Mouse (Mus musculus) kidney, adult 2 months (tissue): ENCODE measurements at regions not wholly inside any gene's neighbourhood (a gene's known extent, or its start where the extent isn't known, plus 50 kb on each side); places are given as distances from the start of the nearest gene placed in this dataset.

Experiments used
- DNase-seq: peaks from one replicate; pipeline ENCODE4 v3.0.0; 2021
- H3K27ac ChIP-seq: fragments of 200-500 bp; 2 replicates; pipeline ENCODE4 v1.5.1; 2012; ENCODE audit warnings: low read depth, low read length, control low read depth, inconsistent platforms; ENCODE audit not compliant: insufficient read depth
- H3K27me3 ChIP-seq: fragments of 200-500 bp; replicated peaks from 2 replicates; pipeline ENCODE4 v1.6.1; 2012; ENCODE audit warnings: mild to moderate bottlenecking, moderate library complexity, low read length, inconsistent platforms; ENCODE audit not compliant: control insufficient read depth, insufficient read depth
- H3K36me3 ChIP-seq: fragments of 200-500 bp; 2 replicates; pipeline ENCODE4 v1.6.1; 2012; ENCODE audit warnings: mild to moderate bottlenecking, moderate library complexity, low read length, inconsistent platforms; ENCODE audit not compliant: control insufficient read depth, insufficient read depth
- H3K4me1 ChIP-seq: fragments of 200-500 bp; 2 replicates; pipeline ENCODE4 v1.6.1; 2011; ENCODE audit warnings: low read length; ENCODE audit not compliant: control insufficient read depth, insufficient read depth
- H3K4me3 ChIP-seq: fragments of 200-500 bp; 2 replicates; pipeline ENCODE4 v1.5.1; 2011; ENCODE audit warnings: mild to moderate bottlenecking, low read depth, low read length, control low read depth; ENCODE audit not compliant: insufficient read depth
- CTCF ChIP-seq: fragments of 200-500 bp; conservative IDR thresholded peaks from 2 replicates; pipeline ENCODE4 v1.5.1; 2011; ENCODE audit warnings: low read depth, mild to moderate bottlenecking, control low read depth, low read length, moderate library complexity, mixed read lengths; ENCODE audit not compliant: insufficient read depth, insufficient read length
- POLR2A ChIP-seq: fragments of 200-500 bp; IDR thresholded peaks from one replicate; pipeline ENCODE4 v1.6.1; 2011; ENCODE audit warnings: low read depth, low read length, control low read depth
- WGBS: fragments of 180-500 bp; shearing (Covaris S2); methylation state at CpG from one replicate; pipeline ENCODE4 v1.1.7; 2018; 5-methylcytosine and 5-hydroxymethylcytosine counted together

DNA sequence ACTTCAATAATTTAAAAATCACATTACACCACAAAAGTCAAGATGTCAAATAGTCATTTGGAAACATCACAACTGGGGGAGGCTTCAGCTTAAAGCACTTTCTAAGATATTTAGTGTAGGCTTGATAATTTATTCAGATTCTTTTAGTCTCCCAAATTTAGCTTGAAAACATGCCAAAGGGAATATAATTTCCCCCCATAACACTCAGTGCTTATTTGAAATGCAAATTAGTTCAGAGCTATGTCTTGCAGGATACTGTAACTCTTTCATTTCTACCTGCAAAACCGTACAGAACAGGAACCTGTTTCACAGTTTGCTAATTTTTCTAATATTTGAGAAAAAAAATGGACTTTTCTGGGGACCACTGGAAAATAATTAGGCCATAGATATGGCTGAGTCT is 1566.8 kb upstream of the Sel1l start:
- WGBS, result 44% methylated on average over 1 of the region's 1 CpGs
- H3K27me3 ChIP-seq, result no peaks in the 10 kb centered on the region

DNA sequence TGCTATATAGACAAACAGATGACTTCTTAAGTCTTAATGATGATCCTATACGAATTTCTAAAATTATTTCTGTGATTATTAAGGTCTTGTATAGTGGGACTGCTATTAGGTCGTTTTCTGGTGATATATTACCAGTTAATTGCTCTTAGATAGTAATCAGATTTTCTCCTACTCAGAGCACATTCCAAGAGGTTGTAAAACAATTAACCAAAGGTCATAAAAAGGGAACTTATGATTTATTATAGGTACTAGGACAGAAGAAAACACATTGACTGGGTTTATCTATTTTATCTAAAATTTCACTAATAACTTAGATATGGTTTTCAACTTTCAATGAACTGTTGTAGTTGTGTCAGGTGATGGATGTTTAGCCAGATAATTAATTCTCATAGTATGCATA is 1536.6 kb upstream of the Sel1l start:
- no peak for DNase-seq
- Histone ChIP-seq H3K4me3 (no peak overlapping the region), H3K36me3 (no peaks in the 10 kb centered on the region), H3K27ac (no peak overlapping the region), H3K27me3 (no peaks in the 10 kb centered on the region), H3K4me1 (no peaks in the 10 kb centered on the region)
- WGBS, result 23% methylated on average over 2 of the region's 2 CpGs
- no peak for TF ChIP-seq POLR2A
- no peak for TF ChIP-seq CTCF

More for the DNA sequence above, 1566.8 kb upstream of the Sel1l start:
- Histone ChIP-seq H3K27ac (no peak overlapping the region), H3K36me3 (no peaks in the 10 kb centered on the region), H3K4me3 (no peak overlapping the region), H3K4me1 (no peaks in the 10 kb centered on the region)
- no peak for DNase-seq
- TF ChIP-seq POLR2A (no peak), CTCF (no peak)

DNA sequence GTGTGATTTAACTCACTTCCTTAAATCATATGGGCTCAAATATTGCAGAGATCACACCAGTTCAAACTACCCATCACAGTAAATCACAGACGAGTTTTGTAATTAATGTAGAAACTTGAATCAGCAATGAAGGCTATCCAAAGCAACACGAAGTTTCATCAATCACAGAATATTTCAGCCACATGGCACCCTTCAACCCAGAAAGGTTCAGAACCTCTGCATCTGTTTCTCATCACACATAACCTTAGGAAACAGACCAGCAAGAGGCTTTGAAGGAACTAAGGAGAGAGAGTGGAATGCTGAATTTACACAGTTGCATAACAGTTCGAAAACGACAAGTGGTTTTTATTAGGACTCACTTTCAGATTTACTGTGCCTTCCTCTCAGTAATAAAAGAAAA is 1494.0 kb upstream of the Sel1l start:
- Histone ChIP-seq H3K27me3 (no peaks in the 10 kb centered on the region), H3K4me3 (no peak overlapping the region), H3K27ac (no peak overlapping the region), H3K4me1 (no peaks in the 10 kb centered on the region), H3K36me3 (no peaks in the 10 kb centered on the region)
- DNase-seq, result no peak
- 23% methylated on average over 4 of the region's 4 CpGs for WGBS
- TF ChIP-seq POLR2A (no peak), CTCF (no peak)

DNA sequence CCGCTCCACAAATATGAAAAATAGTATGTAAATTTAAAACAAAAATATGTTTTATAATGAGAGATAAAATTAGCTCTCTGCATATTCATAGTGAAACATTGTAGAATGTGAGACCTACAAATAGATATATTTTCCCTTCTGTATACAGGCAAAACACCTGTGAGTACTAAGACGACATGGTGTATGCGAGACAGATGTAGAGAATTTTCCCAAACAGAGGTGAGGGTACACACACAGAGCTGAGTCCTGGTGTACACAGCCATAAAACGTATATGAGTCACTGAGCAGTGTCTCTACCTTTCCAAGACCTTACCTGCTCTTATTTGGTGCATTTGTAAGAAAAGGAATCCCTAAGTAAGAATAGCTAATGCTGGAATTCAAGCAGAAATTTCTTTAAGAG is 1493.6 kb upstream of the Sel1l start:
- H3K27me3 ChIP-seq, result no peaks in the 10 kb centered on the region
- H3K4me3 ChIP-seq, result no peak overlapping the region
- no peaks in the 10 kb centered on the region for H3K36me3 ChIP-seq
- no peak for TF ChIP-seq POLR2A
- no peak for TF ChIP-seq CTCF
- no peak overlapping the region for H3K27ac ChIP-seq
- DNase-seq, result no peak
- WGBS, result 76% methylated on average over 4 of the region's 4 CpGs
- no peaks in the 10 kb centered on the region for H3K4me1 ChIP-seq

DNA sequence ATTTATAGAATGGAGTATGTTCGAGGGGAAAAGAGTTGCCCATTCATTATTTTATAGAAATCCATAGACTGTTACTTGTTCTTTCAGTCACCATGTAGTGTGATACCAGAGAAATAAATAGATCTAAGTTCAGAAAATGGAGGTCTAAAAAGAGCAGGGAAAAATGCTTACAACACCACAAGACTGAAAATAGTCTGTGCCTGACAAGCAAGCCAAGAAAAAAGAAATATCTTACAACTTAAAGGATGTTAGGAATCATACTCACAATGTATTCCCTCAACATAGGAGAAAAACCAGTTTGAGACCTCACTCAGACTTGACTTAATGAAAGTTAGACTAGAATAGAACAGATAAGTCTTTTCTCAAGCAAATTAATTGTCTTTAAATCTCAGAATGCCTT is 1486.6 kb upstream of the Sel1l start:
- Histone ChIP-seq H3K27ac (no peak overlapping the region), H3K27me3 (no peaks in the 10 kb centered on the region), H3K36me3 (no peaks in the 10 kb centered on the region), H3K4me3 (no peak overlapping the region), H3K4me1 (no peaks in the 10 kb centered on the region)
- TF ChIP-seq CTCF, result no peak
- TF ChIP-seq POLR2A, result no peak
- WGBS, result 87% methylated on average over 1 of the region's 1 CpGs
- DNase-seq, result no peak

DNA sequence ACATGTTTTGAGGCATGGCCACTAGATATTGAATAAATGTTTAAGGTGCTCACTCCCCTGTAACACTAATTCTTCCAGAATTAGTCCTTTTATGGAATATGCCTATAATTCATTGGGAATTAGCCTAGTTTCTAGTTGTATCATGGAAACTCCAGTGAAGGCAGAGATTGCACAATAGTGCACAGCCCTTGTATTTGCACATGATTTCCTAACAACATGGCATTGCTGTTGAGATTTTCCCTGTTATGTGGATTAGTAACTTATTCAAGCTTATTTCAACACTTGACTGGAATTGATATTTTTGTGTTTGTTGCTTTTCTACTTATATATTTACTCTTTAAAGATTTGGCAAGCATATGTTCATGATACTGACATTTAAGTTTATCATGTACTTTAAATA is 1463.3 kb upstream of the Sel1l start:
- H3K27ac ChIP-seq, result no peak overlapping the region
- no peak for DNase-seq
- H3K4me3 ChIP-seq, result no peak overlapping the region
- TF ChIP-seq CTCF (no peak), POLR2A (no peak)
- H3K36me3 ChIP-seq, result no peaks in the 10 kb centered on the region
- H3K27me3 ChIP-seq, result no peaks in the 10 kb centered on the region
- no peaks in the 10 kb centered on the region for H3K4me1 ChIP-seq

DNA sequence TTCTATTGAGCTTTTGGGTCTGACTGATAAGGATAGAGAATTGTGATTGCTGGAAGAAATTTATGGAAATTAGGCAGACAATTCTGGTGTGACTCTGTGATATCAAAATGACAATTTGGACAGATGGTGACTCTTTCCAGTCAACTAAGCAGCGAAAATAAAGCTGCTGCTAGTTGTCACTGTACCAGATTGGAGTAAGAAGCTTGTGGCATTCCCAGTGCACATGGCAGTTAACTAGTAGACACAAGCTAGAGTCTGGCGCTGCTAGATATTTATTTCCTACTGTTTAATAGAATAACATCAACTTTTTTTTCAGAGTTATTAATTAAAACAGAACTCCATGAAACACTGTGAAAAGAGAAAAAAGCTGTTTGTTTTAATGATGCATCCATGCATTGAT is 1432.9 kb upstream of the Sel1l start:
- Histone ChIP-seq H3K27ac (no peak overlapping the region), H3K4me1 (no peaks in the 10 kb centered on the region), H3K27me3 (no peaks in the 10 kb centered on the region), H3K36me3 (no peaks in the 10 kb centered on the region), H3K4me3 (no peak overlapping the region)
- no peak for TF ChIP-seq CTCF
- TF ChIP-seq POLR2A, result no peak
- DNase-seq, result no peak
- 76% methylated on average over 2 of the region's 2 CpGs for WGBS

DNA sequence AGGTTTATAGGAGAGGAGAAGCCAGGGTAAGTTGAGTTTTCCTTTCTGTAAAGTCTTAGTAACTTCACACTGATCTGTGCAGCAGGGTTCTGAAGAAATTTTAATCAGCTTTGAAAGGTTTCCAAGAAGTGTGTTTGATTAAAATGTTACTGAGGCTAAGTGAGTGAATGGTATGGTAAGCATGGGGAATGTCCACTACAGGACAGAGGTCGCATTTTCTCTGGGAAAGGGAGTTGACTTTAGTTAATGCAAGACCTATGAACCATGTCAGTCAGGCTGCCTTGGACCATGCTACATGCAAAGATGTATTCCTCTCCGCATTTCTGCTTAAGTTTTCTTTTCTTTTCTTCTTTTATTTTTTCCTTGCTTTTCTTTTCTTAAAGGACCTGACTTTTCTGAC is 1424.7 kb upstream of the Sel1l start:
- peak; percentile 78 for DNase-seq
- no peak for TF ChIP-seq POLR2A
- TF ChIP-seq CTCF, result no peak
- Histone ChIP-seq H3K27ac (no peak overlapping the region), H3K36me3 (no peaks in the 10 kb centered on the region), H3K27me3 (no peaks in the 10 kb centered on the region), H3K4me3 (no peak overlapping the region), H3K4me1 (peaks cover 3% of the 10 kb centered on the region; the same call in 1 of the 2 replicates)
- 24% methylated on average over 2 of the region's 2 CpGs for WGBS
